Mouse (Mus musculus) yolk sac, embryonic 10.5 days (tissue): ENCODE measurements around the gene Klf12.
A peak's percentile ranks its signal among the peaks of the same experiment; 100 is the strongest.

Experiments used
- DNase-seq: peaks from one replicate; pipeline ENCODE4 v3.0.0-alpha.2; 2017; ENCODE audit warnings: low spot score

The Klf12 gene

GRCm38 (mm10) chr14:100132479-100132878 lies 152.0 kb downstream of the Klf12 start:
- DNase-seq: no peak

- no peak for DNase-seq
Measured at GRCm38 (mm10) chr14:100126126-100126525, 158.4 kb downstream of the Klf12 start.

DNA sequence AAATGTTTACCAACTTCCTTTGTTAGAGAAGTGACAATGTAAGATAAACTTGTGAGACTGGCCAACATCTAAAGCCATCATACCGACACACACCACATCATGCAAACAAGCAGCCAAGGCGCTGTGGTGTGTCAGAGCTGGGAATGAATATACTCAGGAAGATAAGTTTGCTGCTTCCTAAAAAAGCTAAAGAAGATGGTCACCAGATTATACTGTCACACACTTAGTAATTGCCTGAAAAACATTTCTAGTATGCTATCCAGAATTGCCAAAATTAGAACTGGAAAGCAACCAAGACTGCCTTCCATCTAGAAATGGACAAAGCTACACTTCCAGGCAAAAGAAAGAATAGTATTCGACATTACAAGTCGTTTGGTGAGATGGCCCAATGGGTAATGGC lies 163.4 kb downstream of the Klf12 start:
- DNase-seq: no peak

GRCm38 (mm10) chr14:100119866-100120265 lies 164.6 kb downstream of the Klf12 start:
- no peak for DNase-seq

GRCm38 (mm10) chr14:100113419-100113818 lies 171.1 kb downstream of the Klf12 start:
- no peak for DNase-seq

DNA sequence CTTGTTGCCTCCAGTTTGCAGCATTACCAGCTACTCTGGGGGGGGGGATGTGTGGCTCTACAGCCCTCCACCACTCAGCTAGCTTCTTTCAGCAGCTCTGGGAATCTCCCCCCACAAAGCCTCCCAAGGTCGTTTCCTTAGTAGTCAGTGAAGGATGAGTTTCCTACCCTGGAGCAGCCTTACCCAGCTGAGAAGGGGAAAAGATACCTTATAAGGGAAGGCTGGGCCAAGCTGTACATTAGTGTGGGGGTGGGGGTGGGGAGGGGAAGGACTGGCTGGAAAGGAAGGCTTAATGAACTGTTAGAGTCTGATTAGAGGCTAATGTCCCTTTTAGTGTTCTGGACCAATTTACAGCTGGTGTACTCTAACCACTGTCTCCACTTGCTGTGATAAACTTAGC lies 172.7 kb downstream of the Klf12 start:
- DNase-seq: no peak

GRCm38 (mm10) chr14:100109563-100109962 lies 174.9 kb downstream of the Klf12 start:
- no peak for DNase-seq

DNA sequence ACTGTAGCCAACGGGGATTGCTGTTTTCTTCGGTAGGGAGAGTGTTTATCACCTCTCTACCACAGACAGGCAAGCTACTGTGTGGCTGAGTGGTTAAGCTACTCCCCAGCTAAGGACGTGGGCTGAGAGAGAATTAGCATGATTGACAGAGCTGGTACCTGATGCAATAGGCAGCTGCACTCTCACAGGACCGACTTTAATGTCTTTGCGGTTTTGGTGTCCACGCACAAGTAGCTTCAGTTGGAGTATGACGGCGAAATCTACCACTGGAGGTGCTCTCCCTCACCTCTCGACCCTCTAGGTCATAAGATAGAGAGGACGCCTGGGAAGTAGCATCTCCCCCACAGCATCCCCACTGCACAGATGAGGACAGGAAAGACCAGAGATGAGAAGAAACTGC lies 178.9 kb downstream of the Klf12 start:
- DNase-seq: no peak

- no peak for DNase-seq
Measured at GRCm38 (mm10) chr14:100104818-100105217, 179.7 kb downstream of the Klf12 start.

- DNase-seq: no peak
Measured at GRCm38 (mm10) chr14:100103818-100104217, 180.7 kb downstream of the Klf12 start.

- no peak for DNase-seq
Measured at GRCm38 (mm10) chr14:100097208-100098189, 187.0 kb downstream of the Klf12 start.

DNA sequence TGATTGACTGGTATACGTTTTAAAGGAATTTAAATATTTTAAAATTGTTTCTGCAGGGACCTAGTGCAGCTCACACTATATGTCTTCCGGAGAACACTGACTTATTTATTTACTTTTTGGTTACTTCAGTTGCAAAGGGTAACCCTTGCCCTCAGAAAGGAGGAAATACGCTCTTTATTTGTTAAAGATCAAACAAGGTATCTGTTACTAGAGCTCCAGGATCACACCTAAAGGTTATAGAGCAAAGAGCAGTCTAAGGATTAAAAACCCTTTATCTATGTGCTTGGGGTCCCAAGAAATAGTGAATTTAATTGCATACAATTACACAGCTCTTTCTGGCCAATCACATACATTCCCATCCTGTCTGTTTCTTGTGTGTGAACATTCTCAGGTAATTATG lies 188.7 kb downstream of the Klf12 start:
- no peak for DNase-seq

DNA sequence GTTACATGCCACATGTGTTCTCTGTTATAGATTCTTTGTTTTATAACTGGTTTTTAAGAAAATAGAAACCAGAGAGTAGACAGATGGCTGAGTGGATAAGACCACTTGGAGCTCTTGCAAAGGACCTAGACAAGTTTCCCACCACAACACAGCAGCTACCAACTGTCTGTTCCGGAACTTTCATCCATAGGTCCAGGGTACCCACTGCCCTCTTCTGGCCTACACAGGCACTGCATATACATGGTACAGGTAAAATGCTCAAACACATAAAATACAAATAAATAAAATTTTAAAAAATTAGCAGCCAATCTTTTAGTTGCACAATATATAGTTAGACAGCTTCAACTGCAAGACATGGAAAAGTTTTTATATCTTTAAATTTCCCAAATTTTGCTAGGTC lies 194.0 kb downstream of the Klf12 start:
- DNase-seq: no peak

DNA sequence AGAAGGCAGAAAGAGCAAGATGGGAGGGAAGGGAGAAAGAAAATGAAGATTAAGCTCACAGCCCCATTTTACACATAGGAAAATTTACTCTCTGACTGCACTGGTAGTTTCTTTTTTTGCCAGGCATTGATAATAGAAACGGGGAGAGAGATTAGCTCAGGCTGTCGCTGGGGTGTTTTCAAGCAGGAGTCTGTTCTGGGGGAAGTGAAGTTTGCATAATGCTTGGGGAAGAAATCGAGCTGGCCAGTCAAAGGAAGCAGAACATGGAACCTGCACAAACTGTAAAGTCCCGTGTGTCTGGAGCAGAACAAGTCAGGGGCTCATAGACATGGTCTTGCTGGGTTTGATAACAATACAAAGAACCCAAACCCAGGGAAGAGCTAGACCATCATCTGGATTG lies 204.9 kb downstream of the Klf12 start:
- DNase-seq: no peak

GRCm38 (mm10) chr14:100072431-100073195 lies 211.9 kb downstream of the Klf12 start:
- peak; percentile 6 for DNase-seq

DNA sequence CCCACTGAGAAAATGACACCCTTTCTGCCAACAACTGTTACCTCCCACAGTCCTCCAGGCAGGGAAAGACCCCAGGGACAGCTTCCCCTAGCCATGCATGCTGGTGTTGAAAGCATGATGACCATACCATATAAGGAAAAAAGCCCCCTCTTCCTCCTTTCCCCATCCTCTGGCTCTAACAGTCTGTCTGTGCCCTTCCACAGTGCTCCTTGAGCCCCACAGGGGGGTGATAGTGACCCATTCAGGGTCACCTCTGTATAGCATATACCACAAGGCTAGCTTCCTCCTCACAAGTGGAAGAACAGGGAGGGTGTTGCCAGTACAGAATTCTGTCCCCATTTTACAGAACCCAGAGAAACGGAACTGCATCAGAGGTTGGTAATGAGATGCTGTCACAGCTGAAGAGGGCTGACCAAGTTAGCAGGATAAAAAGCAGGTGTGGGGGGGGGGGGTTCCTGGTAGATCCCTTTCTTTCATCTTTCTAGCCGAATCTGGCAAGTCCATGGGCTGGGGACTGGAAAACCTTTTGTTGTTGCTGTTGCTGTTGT lies 214.9 kb downstream of the Klf12 start:
- DNase-seq: no peak

DNA sequence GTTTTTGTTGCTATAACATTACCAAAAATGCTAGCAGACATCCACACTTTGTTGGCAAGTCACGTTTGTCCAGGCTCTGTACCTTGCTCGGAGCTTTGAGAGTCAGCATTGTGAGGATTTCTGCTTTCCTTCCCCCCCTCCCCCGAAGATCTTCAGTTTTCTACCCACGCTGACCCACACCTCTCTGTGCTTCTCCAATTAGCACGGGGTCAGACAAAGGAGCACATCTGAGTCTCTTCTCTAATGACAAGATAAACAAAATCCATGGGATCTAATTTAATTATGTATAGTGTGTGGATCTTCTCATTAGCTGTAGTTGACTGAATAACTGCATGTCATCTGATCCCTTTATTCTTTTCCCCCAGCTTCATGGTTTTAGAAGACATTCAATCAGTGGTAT lies 215.8 kb downstream of the Klf12 start:
- no peak for DNase-seq

GRCm38 (mm10) chr14:100062516-100062915 lies 222.0 kb downstream of the Klf12 start:
- no peak for DNase-seq

GRCm38 (mm10) chr14:100054150-100054549 lies 230.3 kb downstream of the Klf12 start:
- DNase-seq: no peak

- no peak for DNase-seq
Measured at GRCm38 (mm10) chr14:100053456-100053855, 231.0 kb downstream of the Klf12 start.

DNA sequence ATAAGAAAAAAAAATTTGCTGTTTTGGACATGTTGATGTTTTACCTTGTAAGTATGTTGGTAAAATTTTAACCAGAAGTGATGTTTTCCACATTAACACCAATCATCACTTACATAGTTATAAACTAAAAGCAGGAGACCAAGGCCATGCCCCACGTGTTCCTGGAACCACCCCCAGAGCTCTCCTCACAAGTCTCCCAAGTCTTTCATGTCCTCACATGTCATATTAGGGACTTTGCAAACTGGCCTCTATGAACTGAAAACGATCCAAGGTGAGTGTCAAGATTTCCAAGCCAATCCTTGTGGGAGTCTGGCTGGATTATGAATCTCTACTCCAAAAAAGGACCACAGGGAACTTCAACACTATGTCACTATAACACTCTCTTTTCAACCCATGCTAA lies 231.6 kb downstream of the Klf12 start:
- no peak for DNase-seq

DNA sequence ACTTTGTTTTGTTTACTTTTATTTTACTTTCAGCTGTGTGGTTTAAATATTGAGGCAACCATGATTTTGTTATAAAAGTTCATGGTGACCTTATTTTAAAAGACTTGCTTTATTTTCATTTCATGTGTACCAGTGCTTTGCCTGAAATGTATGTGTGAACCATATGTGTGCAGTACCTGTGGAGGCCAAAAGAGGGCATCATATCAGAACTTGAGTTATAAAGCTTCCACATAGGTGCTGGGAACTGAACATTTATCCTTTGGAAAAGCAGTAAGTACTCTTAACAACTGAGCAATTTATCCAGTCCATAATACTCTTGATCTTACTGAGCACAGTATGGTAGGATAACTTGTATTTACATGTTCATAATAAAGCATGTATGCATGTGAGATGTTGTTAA lies 239.0 kb downstream of the Klf12 start:
- DNase-seq: no peak

DNA sequence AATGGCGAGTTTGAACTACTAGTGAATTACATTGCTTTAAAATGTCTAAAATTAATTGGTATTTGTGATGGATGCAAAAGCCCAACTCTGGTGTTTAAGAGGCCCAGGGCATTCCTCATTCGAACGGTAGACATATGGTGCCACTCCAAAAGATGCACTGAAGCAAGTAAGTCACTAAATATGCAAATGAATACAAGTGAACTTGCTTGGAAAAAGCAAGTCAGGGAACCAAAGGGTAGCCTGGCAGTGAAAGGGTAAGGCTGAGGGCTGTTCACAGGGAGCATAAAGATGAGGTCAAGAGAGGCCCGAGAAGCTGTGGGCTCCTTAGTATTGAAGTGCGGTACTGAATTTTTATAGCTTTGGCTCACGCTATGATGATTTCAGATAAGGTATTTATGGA lies 242.7 kb downstream of the Klf12 start:
- no peak for DNase-seq
